Mouse (Mus musculus): ENCODE results near the gene Trpm1. TPM values are rescaled to one million over a fixed set of nuclear protein-coding genes. Genes with fewer than 3 reads are reported as not detected.

Trpm1 gene
- polyA plus RNA-seq, 1 experiment, result 0.41 TPM

- TF ChIP-seq CTCF (IDR thresholded peaks at IDR 0.05; ENCODE audit: insufficient read depth, low read length) (no peak), POLR2A (IDR thresholded peaks at IDR 0.05; ENCODE audit: borderline replicate concordance, extremely low read depth, low read depth, low read length) (no peak)
- 79% methylated on average over 2 of the region's 2 CpGs for WGBS
- no peak overlapping the region for H3K4me3 ChIP-seq (replicated peaks; ENCODE audit: extremely low read depth, low read depth, low read length)
- DNase-seq, result no peak
- no peaks in the 10 kb centered on the region; the same call in 1 of the 2 replicates for H3K4me1 ChIP-seq (ENCODE audit: control insufficient read depth, insufficient read depth, low read length)
Observed at GRCm38 (mm10) chr7:64228300-64228699, 74.7 kb downstream of the Trpm1 start.

- H3K4me1 ChIP-seq (ENCODE audit: control insufficient read depth, insufficient read depth, low read length), result no peaks in the 10 kb centered on the region; the same call in 1 of the 2 replicates
Observed at GRCm38 (mm10) chr7:64229911-64230310, 76.3 kb downstream of the Trpm1 start.

DNA sequence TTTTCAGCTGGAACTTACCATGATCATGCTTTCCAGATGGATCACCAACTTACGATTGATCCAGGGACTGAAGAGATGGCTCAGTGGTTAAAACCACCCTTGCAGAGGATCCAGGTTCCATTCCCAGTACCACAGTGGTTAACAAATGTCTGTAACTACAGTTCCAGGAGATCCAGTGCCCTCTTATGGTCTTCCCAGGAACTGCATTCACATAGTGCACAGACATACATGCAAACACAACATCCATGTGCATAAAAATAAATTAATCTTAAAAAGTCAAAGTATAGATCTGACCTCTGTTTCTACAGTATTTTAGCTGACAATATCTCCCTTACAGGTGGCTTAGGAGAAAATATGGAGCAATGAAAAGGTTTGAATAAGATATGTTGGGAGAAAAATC, 77.4 kb downstream of the Trpm1 start:
- no peak for DNase-seq
- 100% methylated on average over 1 of the region's 1 CpGs for WGBS
- TF ChIP-seq CTCF (IDR thresholded peaks at IDR 0.05; ENCODE audit: insufficient read depth, low read length) (no peak), POLR2A (IDR thresholded peaks at IDR 0.05; ENCODE audit: borderline replicate concordance, extremely low read depth, low read depth, low read length) (no peak)
- Histone ChIP-seq H3K4me3 (replicated peaks; ENCODE audit: extremely low read depth, low read depth, low read length) (no peak overlapping the region), H3K4me1 (ENCODE audit: control insufficient read depth, insufficient read depth, low read length) (no peaks in the 10 kb centered on the region; the same call in 1 of the 2 replicates)

More at GRCm38 (mm10) chr7:64229911-64230310, 76.3 kb downstream of the Trpm1 start:
- DNase-seq, result no peak
- TF ChIP-seq CTCF (IDR thresholded peaks at IDR 0.05; ENCODE audit: insufficient read depth, low read length) (no peak), POLR2A (IDR thresholded peaks at IDR 0.05; ENCODE audit: borderline replicate concordance, extremely low read depth, low read depth, low read length) (no peak)
- WGBS, result 79% methylated on average over 8 of the region's 8 CpGs
- H3K4me3 ChIP-seq (replicated peaks; ENCODE audit: extremely low read depth, low read depth, low read length), result no peak overlapping the region

GRCm38 (mm10) chr7:64231996-64232395, 78.4 kb downstream of the Trpm1 start:
- H3K4me3 ChIP-seq (replicated peaks; ENCODE audit: extremely low read depth, low read depth, low read length), result no peak overlapping the region
- 55% methylated on average over 2 of the region's 2 CpGs for WGBS
- H3K4me1 ChIP-seq (ENCODE audit: control insufficient read depth, insufficient read depth, low read length), result no peaks in the 10 kb centered on the region
- no peak for TF ChIP-seq CTCF (IDR thresholded peaks at IDR 0.05; ENCODE audit: insufficient read depth, low read length)
- TF ChIP-seq POLR2A (IDR thresholded peaks at IDR 0.05; ENCODE audit: borderline replicate concordance, extremely low read depth, low read depth, low read length), result no peak
- no peak for DNase-seq

GRCm38 (mm10) chr7:64234310-64234820, 80.7 kb downstream of the Trpm1 start:
- H3K4me3 ChIP-seq (replicated peaks; ENCODE audit: extremely low read depth, low read depth, low read length), result no peak overlapping the region
- H3K4me1 ChIP-seq (ENCODE audit: control insufficient read depth, insufficient read depth, low read length), result no peaks in the 10 kb centered on the region
- DNase-seq, result no peak
- TF ChIP-seq POLR2A (IDR thresholded peaks at IDR 0.05; ENCODE audit: borderline replicate concordance, extremely low read depth, low read depth, low read length) (no peak), CTCF (IDR thresholded peaks at IDR 0.05; ENCODE audit: insufficient read depth, low read length) (no peak)
- 88% methylated on average over 5 of the region's 5 CpGs for WGBS

- 68% methylated on average over 4 of the region's 4 CpGs for WGBS
- Histone ChIP-seq H3K4me3 (replicated peaks; ENCODE audit: extremely low read depth, low read depth, low read length) (no peak overlapping the region), H3K4me1 (ENCODE audit: control insufficient read depth, insufficient read depth, low read length) (no peaks in the 10 kb centered on the region)
- no peak for TF ChIP-seq POLR2A (IDR thresholded peaks at IDR 0.05; ENCODE audit: borderline replicate concordance, extremely low read depth, low read depth, low read length)
- no peak for TF ChIP-seq CTCF (IDR thresholded peaks at IDR 0.05; ENCODE audit: insufficient read depth, low read length)
- no peak for DNase-seq
Observed at GRCm38 (mm10) chr7:64236521-64236920, 82.9 kb downstream of the Trpm1 start.

DNA sequence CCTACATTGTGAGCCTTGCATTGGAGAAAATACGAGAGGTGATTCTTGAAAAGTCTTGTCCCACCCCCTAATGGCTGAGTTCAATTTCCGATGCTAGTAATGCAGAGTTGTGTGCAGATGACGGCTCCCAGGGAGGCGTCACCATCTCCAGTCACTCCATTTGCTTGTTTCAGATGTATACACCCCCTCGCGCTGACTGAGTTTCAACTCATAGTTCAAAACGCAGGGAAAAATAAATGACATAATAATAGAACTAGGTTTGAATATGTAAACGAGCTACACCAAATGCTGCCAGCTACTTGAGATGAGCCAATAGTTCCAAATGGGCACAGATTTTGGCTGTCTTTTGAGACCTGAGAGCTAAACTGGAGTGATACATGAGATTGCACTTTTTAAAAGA, 84.1 kb downstream of the Trpm1 start:
- H3K4me1 ChIP-seq (ENCODE audit: control insufficient read depth, insufficient read depth, low read length), result no peaks in the 10 kb centered on the region
- H3K4me3 ChIP-seq (replicated peaks; ENCODE audit: extremely low read depth, low read depth, low read length), result no peak overlapping the region
- DNase-seq, result no peak
- WGBS, result 85% methylated on average over 8 of the region's 8 CpGs
- TF ChIP-seq CTCF (IDR thresholded peaks at IDR 0.05; ENCODE audit: insufficient read depth, low read length), result no peak

GRCm38 (mm10) chr7:64238410-64239086, 84.9 kb downstream of the Trpm1 start:
- DNase-seq, result no peak
- Histone ChIP-seq H3K4me1 (ENCODE audit: control insufficient read depth, insufficient read depth, low read length) (no peaks in the 10 kb centered on the region), H3K4me3 (replicated peaks; ENCODE audit: extremely low read depth, low read depth, low read length) (no peak overlapping the region)
- 90% methylated on average over 7 of the region's 7 CpGs for WGBS
- TF ChIP-seq POLR2A (IDR thresholded peaks at IDR 0.05; ENCODE audit: borderline replicate concordance, extremely low read depth, low read depth, low read length) (no peak), CTCF (IDR thresholded peaks at IDR 0.05; ENCODE audit: insufficient read depth, low read length) (no peak)

DNA sequence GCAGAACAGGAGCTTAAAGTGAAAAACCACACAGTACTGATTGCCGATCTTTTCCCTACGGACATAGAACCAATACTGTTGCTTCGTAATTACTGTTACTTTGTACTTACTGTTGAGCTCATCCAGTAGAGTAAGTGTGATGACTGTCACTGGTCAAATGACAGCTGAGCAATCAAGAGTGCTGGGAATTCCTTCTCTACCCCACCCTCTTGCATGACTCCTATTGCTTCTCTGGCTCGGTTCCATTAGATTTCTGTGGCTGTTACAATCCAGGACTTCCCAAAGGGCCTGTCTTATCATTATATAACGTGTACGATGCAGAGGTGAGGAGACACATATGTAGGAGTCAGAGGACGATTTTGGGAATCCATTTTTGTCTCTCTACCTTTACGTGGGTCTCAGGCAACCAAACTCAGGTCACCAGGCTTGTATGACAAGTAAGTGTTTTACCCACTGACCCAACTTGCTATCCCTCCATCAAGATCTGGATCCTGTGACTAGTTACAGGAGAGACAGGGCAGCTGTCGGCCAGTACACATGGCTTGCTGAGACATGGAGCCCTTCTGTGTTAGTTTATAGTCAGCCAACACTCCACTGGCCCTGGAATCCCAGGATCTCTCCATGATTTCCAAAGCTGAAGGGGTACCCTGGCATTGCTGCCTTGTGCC, 85.6 kb downstream of the Trpm1 start:
- Histone ChIP-seq H3K4me3 (replicated peaks; ENCODE audit: extremely low read depth, low read depth, low read length) (no peak overlapping the region), H3K4me1 (ENCODE audit: control insufficient read depth, insufficient read depth, low read length) (no peaks in the 10 kb centered on the region)
- DNase-seq, result no peak
- WGBS, result 76% methylated on average over 9 of the region's 9 CpGs
- no peak for TF ChIP-seq POLR2A (IDR thresholded peaks at IDR 0.05; ENCODE audit: borderline replicate concordance, extremely low read depth, low read depth, low read length)
- TF ChIP-seq CTCF (IDR thresholded peaks at IDR 0.05; ENCODE audit: insufficient read depth, low read length), result no peak

All from lung, adult 2 months (tissue).